ENCODE assay signal across 27 mouse cellular contexts in genomic region chr16:14130796-14131195, GRCm38 (mm10). TPM values are rescaled to one million over a fixed set of nuclear protein-coding genes. Genes with fewer than 3 reads are reported as not detected.
DNase-seq lines count a peak whose midpoint lies in the region; ATAC-seq lines count a peak whose summit lies in the region.
"Had no signal": no experiment of that assay in that cellular context is flagged by ENCODE, and none has a peak within 500 bp of the region (broad histone marks: within the 10 kb centered on the region; RNA-seq: fewer than 3 reads in every experiment).

No protein-coding gene starts in this region.

- 95% methylated on average over 7 of the region's 7 CpGs for WGBS in kidney, embryonic 16.5 days

- no peaks in the 10 kb centered on the region for H3K27me3 ChIP-seq in kidney, embryonic 16.5 days (ENCODE audit: insufficient read depth, low read length)
- H3K27me3 ChIP-seq: CH12.LX; forebrain, embryonic 13.5 days; heart, embryonic 12.5 days; heart, embryonic 15.5 days; hindbrain, embryonic 13.5 days had no signal

- H3K9ac ChIP-seq in kidney, embryonic 16.5 days (replicated peaks; ENCODE audit: low read length) = no peak overlapping the region
- H3K9ac ChIP-seq: forebrain, embryonic 13.5 days; heart, embryonic 12.5 days; heart, embryonic 15.5 days; hindbrain, embryonic 13.5 days had no signal

- H3K27ac ChIP-seq in kidney, embryonic 16.5 days (ENCODE audit: low read length) = no peak overlapping the region
- H3K27ac ChIP-seq: forebrain, embryonic 10.5 days; forebrain, embryonic 13.5 days; heart, embryonic 15.5 days; hindbrain, embryonic 10.5 days; hindbrain, embryonic 13.5 days had no signal

- no peaks in the 10 kb centered on the region for H3K9me3 ChIP-seq in kidney, embryonic 16.5 days (ENCODE audit: low read length)
- H3K9me3 ChIP-seq: forebrain, embryonic 10.5 days; forebrain, embryonic 13.5 days; G1E; heart, embryonic 12.5 days; heart, embryonic 15.5 days; hindbrain, embryonic 10.5 days; hindbrain, embryonic 13.5 days had no signal

- H3K36me3 ChIP-seq in kidney, embryonic 16.5 days (ENCODE audit: insufficient read depth, low read length) = peaks cover 40% of the 10 kb centered on the region

- H3K4me2 ChIP-seq in kidney, embryonic 16.5 days (replicated peaks; ENCODE audit: low read depth, low read length) = no peak overlapping the region
- H3K4me2 ChIP-seq: forebrain, embryonic 13.5 days; heart, embryonic 12.5 days; heart, embryonic 15.5 days; hindbrain, embryonic 13.5 days had no signal

- H3K4me1 ChIP-seq in kidney, embryonic 16.5 days (ENCODE audit: insufficient read depth, low read length) = no peaks in the 10 kb centered on the region
- H3K4me1 ChIP-seq: forebrain, embryonic 10.5 days; forebrain, embryonic 13.5 days; heart, embryonic 12.5 days; heart, embryonic 15.5 days; hindbrain, embryonic 10.5 days; hindbrain, embryonic 13.5 days had no signal

- peak; percentile 36 for DNase-seq in kidney, adult 11 months
- DNase-seq in kidney, postnatal 4 days = no peak
- peak; percentile 34 to 41 for DNase-seq in kidney, adult 8-10 months
- peak; percentile 45 to 64 for DNase-seq in kidney, postnatal 25 days
- DNase-seq in Muller cell, postnatal 12 days (ENCODE audit: inconsistent ontology term) = no peak
- DNase-seq in urinary bladder, adult 18-20 months (ENCODE audit: low spot score in 2 of 2) = no peak
- DNase-seq: adrenal gland, adult 2 months; adrenal gland, postnatal 14 days; B cell, adult 2 months; cerebellum, adult 11-12 months; cerebellum, adult 9-10 months; cerebellum, postnatal 14 days; gastrocnemius, postnatal 14 days; heart, adult 18-20 months; heart, postnatal 10 days; heart, postnatal 36 days had no signal

- ATAC-seq in kidney, embryonic 16.5 days (ENCODE audit: low FRiP score, low TSS enrichment) = no peak
- ATAC-seq: forebrain, embryonic 16.5 days; hindbrain, embryonic 16.5 days had no signal

- no peak overlapping the region for H3K4me3 ChIP-seq in kidney, embryonic 16.5 days (ENCODE audit: low read length)
- H3K4me3 ChIP-seq: forebrain, embryonic 10.5 days; forebrain, embryonic 13.5 days; heart, embryonic 12.5 days; heart, embryonic 15.5 days; hindbrain, embryonic 10.5 days; hindbrain, embryonic 13.5 days had no signal

RNA-seq across cellular contexts. Expression of gene Nde1, which starts 32.3 kb away (rescaled TPM):
- 129 and 134 TPM in 2 replicates for polyA plus RNA-seq in kidney, embryonic 16.5 days (2015; fragmentation: Nextera tagmentation; extraction: Ambion mirVana)

RNA-seq across cellular contexts. Expression of gene Marf1, which starts 32.4 kb away (rescaled TPM):
- 16.3 and 18.6 TPM in 2 replicates for polyA plus RNA-seq in kidney, embryonic 16.5 days (2015; fragmentation: Nextera tagmentation; extraction: Ambion mirVana)

Comparison
In these comparisons a context has a peak if more than half of its experiments do, and no peak if none do; other contexts are left out.
1. DNase-seq: peak in kidney, adult 11 months (single experiment), kidney, adult 8-10 months (2 of 2) and kidney, postnatal 25 days (2 of 2); none in kidney, postnatal 4 days (0 of 2), Muller cell, postnatal 12 days (single experiment) and urinary bladder, adult 18-20 months (0 of 2).